Mouse (Mus musculus) urinary bladder, postnatal 14 days (tissue): ENCODE data around the gene Rgs6.

Source experiments
- DNase-seq: peaks from one replicate; pipeline ENCODE4 v3.0.0; 2021; ENCODE audit warnings: low spot score

Gene Rgs6

DNA sequence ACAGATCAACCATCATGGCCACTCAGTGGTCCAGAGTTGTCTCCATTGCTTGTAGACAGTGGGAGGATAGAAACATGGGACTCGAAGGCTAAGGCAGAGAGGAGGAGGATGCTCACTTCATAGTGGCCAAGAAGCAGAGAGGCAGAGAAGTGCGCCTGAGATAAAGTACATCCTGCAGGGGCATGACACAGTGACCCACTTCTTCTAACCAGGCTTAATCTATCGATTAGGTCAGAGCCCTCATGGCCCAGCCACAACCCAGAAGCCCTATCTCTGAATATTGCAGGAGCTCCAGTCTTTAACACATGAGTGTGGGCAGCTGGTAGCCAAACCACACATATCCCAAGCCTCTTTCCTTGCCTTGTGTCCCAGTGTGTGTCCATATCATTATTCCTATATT is 385.7 kb downstream of the Rgs6 start:
- no peak for DNase-seq

DNA sequence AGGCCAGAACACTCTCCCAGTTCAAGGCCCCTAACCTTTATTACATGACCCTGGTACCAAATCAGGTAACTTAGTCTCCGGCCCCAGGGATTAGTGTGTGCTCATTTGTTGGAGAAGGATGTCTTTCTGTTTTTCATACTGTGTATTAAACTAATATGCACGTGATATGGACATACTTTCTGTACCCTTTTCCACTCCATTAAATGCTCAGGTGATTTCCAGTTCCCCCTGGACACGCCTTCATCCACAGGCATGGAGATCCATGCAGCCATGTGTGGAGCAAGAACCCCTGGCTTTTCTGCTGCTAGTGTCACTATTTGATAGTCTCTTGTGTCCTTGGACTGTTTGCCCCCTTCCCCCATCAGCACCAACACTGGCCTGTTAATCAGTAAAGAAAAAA is 390.2 kb downstream of the Rgs6 start:
- no peak for DNase-seq

GRCm38 (mm10) chr12:82982716-82983115 is 394.6 kb downstream of the Rgs6 start:
- no peak for DNase-seq

DNA sequence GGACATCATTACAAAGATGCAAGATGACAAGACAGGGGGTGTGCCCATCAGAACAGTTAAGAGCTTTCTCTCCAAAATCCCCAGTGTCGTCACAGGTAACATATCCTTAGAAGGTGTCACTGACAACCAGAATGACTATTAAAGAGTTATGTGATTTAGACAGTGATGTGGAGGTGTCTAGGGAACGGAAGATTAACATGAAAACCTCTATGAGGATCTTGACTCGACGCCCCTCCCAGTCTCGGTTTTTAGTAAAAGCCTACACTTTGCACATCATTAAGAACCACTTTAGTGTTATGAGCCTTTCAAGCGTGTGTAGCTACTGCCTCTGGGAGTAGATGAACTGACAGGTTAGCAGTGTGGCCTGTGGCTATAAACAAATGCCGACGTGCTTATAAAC is 397.2 kb downstream of the Rgs6 start:
- no peak for DNase-seq

DNA sequence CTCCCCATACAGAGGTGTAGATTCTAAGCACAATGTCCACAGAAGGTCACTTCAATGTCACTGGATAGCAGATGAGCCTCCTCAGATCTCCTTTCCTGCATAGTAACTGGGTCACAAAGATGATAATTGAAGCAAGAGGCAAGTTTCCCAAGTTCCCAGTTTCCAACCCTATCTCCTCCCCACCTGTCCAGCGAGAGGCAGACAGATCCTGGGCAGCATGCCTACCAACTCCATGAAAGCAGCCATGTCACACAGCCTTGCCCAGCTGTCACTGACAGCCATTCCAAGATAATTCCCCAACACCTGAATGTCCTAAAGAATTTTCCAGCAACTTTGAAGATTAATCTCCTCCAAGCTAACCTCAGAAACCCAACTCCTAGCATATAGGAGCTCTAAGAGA is 399.6 kb downstream of the Rgs6 start:
- DNase-seq = no peak

GRCm38 (mm10) chr12:82993905-82994304 is 405.8 kb downstream of the Rgs6 start:
- no peak for DNase-seq

DNA sequence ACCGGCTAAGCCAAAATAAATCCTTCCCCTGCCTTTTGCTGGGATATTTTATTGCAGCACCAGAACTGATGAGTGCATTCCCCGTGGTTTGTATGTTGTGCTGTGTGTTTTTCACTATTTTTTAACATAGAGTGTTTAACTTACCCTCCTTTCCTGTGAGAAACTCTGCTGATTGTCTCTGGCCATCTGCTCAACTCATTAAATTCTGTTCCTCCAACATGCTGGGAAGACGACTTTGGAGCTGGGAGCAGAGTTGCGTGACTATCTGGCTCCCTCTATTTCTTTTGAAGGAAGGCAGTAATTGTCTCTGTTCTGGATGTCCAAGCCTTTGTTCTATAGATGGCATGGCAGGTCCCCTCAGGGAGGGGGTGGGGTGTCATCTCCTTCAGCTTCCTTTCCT is 408.7 kb downstream of the Rgs6 start:
- DNase-seq = no peak

- DNase-seq = peak; percentile 21
These were observed 410.7 kb downstream of the Rgs6 start for GRCm38 (mm10) chr12:82998682-82999332.

- peak; percentile 5 for DNase-seq
These were observed 411.4 kb downstream of the Rgs6 start for GRCm38 (mm10) chr12:82999333-83000032.

GRCm38 (mm10) chr12:83000033-83000570 is 412.0 kb downstream of the Rgs6 start:
- DNase-seq = peak; percentile 6

DNA sequence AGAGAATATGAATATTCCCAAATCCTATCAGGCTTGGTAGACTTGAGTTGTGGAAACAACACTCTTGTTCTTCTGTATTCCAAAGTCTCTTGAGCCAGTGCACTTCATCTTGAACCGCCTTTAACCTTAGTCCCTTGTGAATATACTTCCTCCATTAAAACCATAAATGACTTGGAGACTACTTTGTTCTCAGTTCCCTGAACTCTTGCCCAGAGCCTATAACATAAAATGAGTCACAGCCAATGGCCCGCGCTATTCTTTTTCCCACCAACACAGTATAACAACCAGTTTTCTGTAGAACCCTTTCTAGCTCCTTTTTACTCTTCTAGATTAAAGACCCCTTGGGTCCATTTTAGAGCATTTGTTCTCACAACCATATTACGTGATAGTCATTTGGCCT is 412.9 kb downstream of the Rgs6 start:
- DNase-seq = no peak

- no peak for DNase-seq
These were observed 416.1 kb downstream of the Rgs6 start for GRCm38 (mm10) chr12:83004014-83004682.

DNA sequence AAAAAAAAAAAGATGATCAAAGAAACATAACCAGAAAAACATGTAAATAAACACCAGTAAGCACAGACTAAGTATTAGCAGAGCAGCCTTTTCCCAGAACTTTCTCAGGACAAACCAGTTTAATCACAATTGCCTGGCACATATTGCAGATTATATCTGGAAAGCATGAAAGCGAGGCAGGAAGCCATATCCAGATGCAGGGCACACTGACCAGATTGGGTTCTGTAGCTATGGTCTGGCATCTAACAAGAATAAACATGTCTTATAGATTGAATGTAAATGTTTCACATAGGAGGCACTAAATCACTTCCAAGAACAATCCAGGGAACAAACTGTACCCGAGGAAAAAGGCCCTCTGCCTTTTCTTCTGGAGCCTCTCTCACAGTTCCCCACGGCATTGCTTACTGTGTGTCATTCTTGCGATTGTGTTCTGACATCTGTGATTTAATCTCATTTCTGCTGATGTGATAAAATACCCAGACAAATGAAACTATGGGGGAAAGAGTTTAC is 423.0 kb downstream of the Rgs6 start:
- no peak for DNase-seq

DNA sequence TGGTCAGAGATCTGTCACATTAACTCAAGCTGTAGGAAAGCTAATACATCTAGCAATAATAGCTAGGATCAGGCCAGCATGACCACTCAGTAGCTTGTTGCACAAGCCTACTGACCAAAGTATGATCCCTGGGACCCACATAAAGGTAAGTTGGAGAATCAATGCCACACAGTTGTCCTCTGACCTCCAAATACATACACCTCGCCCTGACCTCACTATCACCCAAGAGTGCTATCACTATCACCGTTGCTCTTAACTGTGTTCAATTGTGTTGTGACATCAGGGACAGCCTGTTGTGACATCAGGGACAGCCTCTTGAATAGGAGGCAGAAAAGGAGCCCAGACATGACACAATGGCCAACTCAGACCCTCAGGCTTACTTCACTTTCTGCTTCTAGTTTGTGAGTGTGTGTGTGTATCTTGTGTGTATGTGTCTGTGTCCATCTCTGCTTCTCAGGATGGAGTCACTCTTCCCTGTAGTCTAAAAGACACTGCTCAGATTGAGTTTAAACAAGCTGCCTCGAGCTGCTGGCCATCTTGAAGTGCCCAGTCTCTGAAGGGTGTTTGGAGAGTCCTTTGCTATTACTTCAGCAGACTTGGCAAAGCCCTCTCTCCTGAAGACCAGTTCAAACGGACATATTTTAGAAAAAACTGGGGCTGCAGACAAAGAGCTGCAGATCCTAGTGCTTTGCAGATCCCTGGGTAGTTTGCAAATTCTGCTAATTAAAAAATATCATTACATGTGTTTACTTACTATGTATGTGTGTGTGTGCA is 426.0 kb downstream of the Rgs6 start:
- DNase-seq = no peak

DNA sequence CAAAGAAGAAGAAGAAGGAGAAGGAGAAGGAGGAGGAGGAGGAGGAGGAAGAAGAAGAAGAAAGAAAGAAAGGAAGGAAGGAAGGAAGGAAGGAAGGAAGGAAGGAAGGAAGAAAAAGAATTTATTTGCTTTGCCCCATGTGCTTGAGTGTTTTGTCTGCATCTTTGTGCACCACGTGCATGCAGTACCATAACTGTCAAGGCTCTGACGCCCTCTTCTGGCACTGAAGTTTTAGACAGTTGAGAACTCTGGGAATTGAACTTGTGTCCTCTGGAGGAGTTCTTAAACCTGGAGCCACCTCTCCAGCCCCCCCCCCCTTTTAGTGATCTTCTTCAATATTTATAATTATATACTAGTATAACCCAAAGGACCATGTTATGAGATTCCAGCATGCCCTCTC is 426.8 kb downstream of the Rgs6 start:
- DNase-seq = no peak

- no peak for DNase-seq
These were observed 427.3 kb downstream of the Rgs6 start for GRCm38 (mm10) chr12:83015366-83015765.

GRCm38 (mm10) chr12:83016486-83016885 is 428.4 kb downstream of the Rgs6 start:
- no peak for DNase-seq

GRCm38 (mm10) chr12:83018005-83018404 is 429.9 kb downstream of the Rgs6 start:
- DNase-seq = peak; percentile 81

DNA sequence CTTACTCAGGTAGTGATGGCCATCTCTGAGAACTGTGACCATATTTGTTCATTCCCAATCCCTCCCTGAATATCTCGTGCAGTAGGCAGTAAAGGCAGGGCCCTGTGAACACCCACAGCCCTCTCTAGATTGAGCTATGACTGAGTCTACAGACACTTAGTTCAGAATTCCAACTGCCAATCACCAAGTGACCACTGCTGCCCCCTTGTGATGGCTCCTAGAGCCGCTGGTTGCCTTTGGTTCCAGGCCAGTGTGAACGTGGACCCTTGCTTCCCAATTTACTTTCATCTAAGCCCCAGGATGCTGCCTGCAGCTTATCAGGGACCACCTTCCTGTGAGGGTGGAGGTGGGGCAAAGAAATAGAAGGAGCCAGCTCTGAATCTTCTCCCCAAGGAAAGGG is 438.9 kb downstream of the Rgs6 start:
- DNase-seq = no peak

DNA sequence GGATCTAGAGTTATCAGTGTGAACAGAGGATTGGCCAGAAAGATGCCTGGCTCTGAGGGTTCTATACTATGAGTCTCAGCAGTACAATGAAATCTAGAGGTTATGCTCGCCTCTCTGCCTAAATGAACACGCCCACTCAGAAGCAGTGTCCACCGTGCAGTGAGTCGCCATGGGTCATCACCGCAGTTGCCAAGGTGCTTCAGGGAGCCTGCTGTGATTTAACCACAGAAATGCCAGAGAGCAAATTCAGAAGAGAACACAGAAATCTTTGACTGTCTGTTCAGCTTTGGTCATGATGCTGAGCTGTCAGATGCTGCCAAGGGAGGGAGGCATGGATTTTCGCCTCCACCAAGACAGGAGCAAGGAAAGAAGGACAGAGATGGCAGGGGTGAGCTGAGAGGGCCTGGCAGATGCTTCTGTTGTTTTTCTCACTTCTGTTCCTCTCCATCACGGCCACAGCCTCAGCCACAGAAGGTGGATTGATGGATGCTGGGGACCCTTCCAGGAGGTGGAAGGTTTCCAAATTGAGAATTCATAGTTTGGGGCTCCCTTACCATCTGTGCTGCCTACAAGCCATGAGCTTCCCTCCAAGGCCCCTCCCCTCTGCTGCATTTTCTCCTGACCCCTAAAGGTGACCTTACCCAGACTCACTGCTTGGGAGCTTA is 445.2 kb downstream of the Rgs6 start:
- no peak for DNase-seq

- no peak for DNase-seq
These were observed 446.9 kb downstream of the Rgs6 start for GRCm38 (mm10) chr12:83034859-83035569.
